Mouse (Mus musculus): ENCODE results near the gene Htr1b. TPM values are rescaled to one million over a fixed set of nuclear protein-coding genes. Genes with fewer than 3 reads are reported as not detected.

Htr1b gene
- 0.29 to 1.2 TPM (median 0.67 TPM) in 3 replicates for total RNA-seq (2017)

- ATAC-seq (replicated peaks; ENCODE audit: insufficient number of reproducible peaks, low FRiP score, low TSS enrichment, poor library complexity, severe bottlenecking), result no peak
Observed at GRCm38 (mm10) chr9:81633437-81633973, at the start of gene Htr1b. Gene Htr1b (minus strand): TSS chr9:81633828.

GRCm38 (mm10) chr9:81676716-81677115 lies 43.1 kb upstream of the Htr1b start:
- no peak for ATAC-seq (replicated peaks; ENCODE audit: insufficient number of reproducible peaks, low FRiP score, low TSS enrichment, poor library complexity, severe bottlenecking)

- ATAC-seq (replicated peaks; ENCODE audit: insufficient number of reproducible peaks, low FRiP score, low TSS enrichment, poor library complexity, severe bottlenecking), result no peak
Observed at GRCm38 (mm10) chr9:81637486-81637885, 3.9 kb upstream of the Htr1b start.

- no peak for ATAC-seq (replicated peaks; ENCODE audit: insufficient number of reproducible peaks, low FRiP score, low TSS enrichment, poor library complexity, severe bottlenecking)
Observed at GRCm38 (mm10) chr9:81635109-81635508, 1.5 kb upstream of the Htr1b start.

- ATAC-seq (replicated peaks; ENCODE audit: insufficient number of reproducible peaks, low FRiP score, low TSS enrichment, poor library complexity, severe bottlenecking), result no peak
Observed at GRCm38 (mm10) chr9:81634163-81634562, 535 bp upstream of the Htr1b start.

GRCm38 (mm10) chr9:81632736-81633436 lies 742 bp downstream of the Htr1b start:
- no peak for ATAC-seq (replicated peaks; ENCODE audit: insufficient number of reproducible peaks, low FRiP score, low TSS enrichment, poor library complexity, severe bottlenecking)

GRCm38 (mm10) chr9:81632191-81632735 lies 1.4 kb downstream of the Htr1b start:
- ATAC-seq (replicated peaks; ENCODE audit: insufficient number of reproducible peaks, low FRiP score, low TSS enrichment, poor library complexity, severe bottlenecking), result no peak

- no peak for ATAC-seq (replicated peaks; ENCODE audit: insufficient number of reproducible peaks, low FRiP score, low TSS enrichment, poor library complexity, severe bottlenecking)
Observed at GRCm38 (mm10) chr9:81631581-81632091, 2.0 kb downstream of the Htr1b start.

GRCm38 (mm10) chr9:81626899-81627606 lies 6.6 kb downstream of the Htr1b start:
- ATAC-seq (replicated peaks; ENCODE audit: insufficient number of reproducible peaks, low FRiP score, low TSS enrichment, poor library complexity, severe bottlenecking), result no peak; the same call in 1 of the 2 replicates

GRCm38 (mm10) chr9:81625898-81626297 lies 7.7 kb downstream of the Htr1b start:
- ATAC-seq (replicated peaks; ENCODE audit: insufficient number of reproducible peaks, low FRiP score, low TSS enrichment, poor library complexity, severe bottlenecking), result no peak

- no peak for ATAC-seq (replicated peaks; ENCODE audit: insufficient number of reproducible peaks, low FRiP score, low TSS enrichment, poor library complexity, severe bottlenecking)
Observed at GRCm38 (mm10) chr9:81622873-81623272, 10.8 kb downstream of the Htr1b start.

- no peak for ATAC-seq (replicated peaks; ENCODE audit: insufficient number of reproducible peaks, low FRiP score, low TSS enrichment, poor library complexity, severe bottlenecking)
Observed at GRCm38 (mm10) chr9:81611022-81611421, 22.6 kb downstream of the Htr1b start.

Other genes with a start within 250 kb of the Htr1b start
- gene Mei4, start 229.8 kb upstream of the Htr1b start, total RNA-seq (2017), result 0.19 TPM in 1 of 3 replicates, not detected in the others

All from monocyte, adult 5-6 weeks (primary cell).